Mouse (Mus musculus) urinary bladder, postnatal 14 days (tissue): ENCODE measurements around the gene Cux1.

Experiments used
- DNase-seq: peaks from one replicate; pipeline ENCODE4 v3.0.0; 2021; ENCODE audit warnings: low spot score

Cux1 gene

GRCm38 (mm10) chr5:136568026-136568765 lies 906 bp upstream of the Cux1 start:
- DNase-seq: peak; percentile 32

GRCm38 (mm10) chr5:136566812-136567175 lies 496 bp downstream of the Cux1 start:
- no peak for DNase-seq

- DNase-seq: peak; percentile 63
These were observed 1.1 kb downstream of the Cux1 start for GRCm38 (mm10) chr5:136566001-136566811.

- peak; percentile 43 for DNase-seq
These were observed 1.9 kb downstream of the Cux1 start for GRCm38 (mm10) chr5:136565311-136565811.

GRCm38 (mm10) chr5:136564613-136565299 lies 2.5 kb downstream of the Cux1 start:
- no peak for DNase-seq

GRCm38 (mm10) chr5:136563996-136564395 lies 3.3 kb downstream of the Cux1 start:
- DNase-seq: no peak

GRCm38 (mm10) chr5:136563104-136563503 lies 4.2 kb downstream of the Cux1 start:
- no peak for DNase-seq

GRCm38 (mm10) chr5:136562212-136562611 lies 5.1 kb downstream of the Cux1 start:
- no peak for DNase-seq

GRCm38 (mm10) chr5:136561641-136562040 lies 5.6 kb downstream of the Cux1 start:
- no peak for DNase-seq

GRCm38 (mm10) chr5:136560656-136561055 lies 6.6 kb downstream of the Cux1 start:
- DNase-seq: no peak

- no peak for DNase-seq
These were observed 9.8 kb downstream of the Cux1 start for GRCm38 (mm10) chr5:136557446-136557845.

- no peak for DNase-seq
These were observed 10.7 kb downstream of the Cux1 start for GRCm38 (mm10) chr5:136556328-136557262.

GRCm38 (mm10) chr5:136555703-136556102 lies 11.6 kb downstream of the Cux1 start:
- DNase-seq: peak; percentile 74

GRCm38 (mm10) chr5:136552832-136553231 lies 14.5 kb downstream of the Cux1 start:
- DNase-seq: no peak

GRCm38 (mm10) chr5:136552093-136552492 lies 15.2 kb downstream of the Cux1 start:
- DNase-seq: no peak

- DNase-seq: no peak
These were observed 15.7 kb downstream of the Cux1 start for GRCm38 (mm10) chr5:136551571-136551970.

- no peak for DNase-seq
These were observed 16.6 kb downstream of the Cux1 start for GRCm38 (mm10) chr5:136550726-136551125.

GRCm38 (mm10) chr5:136548776-136549175 lies 18.5 kb downstream of the Cux1 start:
- DNase-seq: no peak

GRCm38 (mm10) chr5:136545061-136545460 lies 22.2 kb downstream of the Cux1 start:
- no peak for DNase-seq

GRCm38 (mm10) chr5:136543171-136543570 lies 24.1 kb downstream of the Cux1 start:
- no peak for DNase-seq

GRCm38 (mm10) chr5:136540952-136541351 lies 26.3 kb downstream of the Cux1 start:
- DNase-seq: peak; percentile 71
